Mouse (Mus musculus) lung, embryonic 16.5 days (tissue): ENCODE measurements around the gene Gramd1a. TPM values are rescaled to one million over a fixed set of nuclear protein-coding genes. Genes with fewer than 3 reads are reported as not detected.
A peak's percentile ranks its signal among the peaks of the same experiment; 100 is the strongest.

Experiments used
- ATAC-seq: fragments of 200-750 bp; cut with Nextera tagmentation; 2 replicates; pipeline ENCODE4 v1.8.0; 2017; ENCODE audit warnings: low read depth, mild to moderate bottlenecking, moderate library complexity
- H3K27ac ChIP-seq: fragments of 300-500 bp; sonication (generic); 2 replicates; pipeline ENCODE4 v1.5.1; 2014; ENCODE audit warnings: mild to moderate bottlenecking, control low read depth, low read length
- H3K27me3 ChIP-seq: fragments of 300-500 bp; sonication (generic); 2 replicates; pipeline ENCODE4 v1.6.1; 2014; ENCODE audit warnings: low read depth, low read length, mixed read lengths; ENCODE audit not compliant: control insufficient read depth, insufficient read depth
- H3K36me3 ChIP-seq: fragments of 300-500 bp; sonication (generic); 2 replicates; pipeline ENCODE4 v1.6.1; 2014; ENCODE audit warnings: low read length; ENCODE audit not compliant: control insufficient read depth, insufficient read depth
- H3K4me1 ChIP-seq: fragments of 300-500 bp; sonication (generic); replicated peaks from 2 replicates; pipeline ENCODE4 v1.6.1; 2014; ENCODE audit warnings: low read length, mixed read lengths; ENCODE audit not compliant: control insufficient read depth, insufficient read depth
- H3K4me2 ChIP-seq: fragments of 300-500 bp; sonication (generic); 2 replicates; pipeline ENCODE4 v1.6.1; 2014; ENCODE audit warnings: low read depth, low read length, control low read depth
- H3K4me3 ChIP-seq: fragments of 300-500 bp; sonication (generic); 2 replicates; pipeline ENCODE4 v1.5.1; 2014; ENCODE audit warnings: mild to moderate bottlenecking, low read length, control low read depth
- H3K9ac ChIP-seq: fragments of 300-500 bp; sonication (generic); 2 replicates; pipeline ENCODE4 v1.6.1; 2014; ENCODE audit warnings: low read length, control low read depth
- H3K9me3 ChIP-seq: fragments of 300-500 bp; sonication (generic); 2 replicates; pipeline ENCODE4 v1.6.1; 2016; ENCODE audit warnings: low read length; ENCODE audit not compliant: control insufficient read depth
- WGBS: fragments of 180-500 bp; shearing (Covaris S2); extraction: QIAGEN DNeasy Blood & Tissue Kit; methylation state at CpG from one replicate; pipeline ENCODE4 v1.1.7; 2014; 5-methylcytosine and 5-hydroxymethylcytosine counted together
- polyA plus RNA-seq: library from polyadenylated mRNA; unstranded; fragments of >200 nt; fragmentation: Nextera tagmentation; extraction: Ambion mirVana; gene quantifications from 2 replicates; pipeline ENCODE4 v1.2.1, GENCODE M21; 2015

The Gramd1a gene
- polyA plus RNA-seq, 1 experiment from 2014 or later, result 68.1 TPM

- Histone ChIP-seq H3K4me1 (no peaks in the 10 kb centered on the region), H3K4me3 (no peak overlapping the region), H3K4me2 (no peak overlapping the region), H3K27ac (0 out of 2 replicates have a peak overlapping the region, but pooled peaks have one; percentile 2), H3K9ac (no peak overlapping the region), H3K9me3 (no peaks in the 10 kb centered on the region), H3K36me3 (no peaks in the 10 kb centered on the region), H3K27me3 (no peaks in the 10 kb centered on the region)
- 26% methylated on average over 8 of the region's 8 CpGs for WGBS
- peak; percentile 74; the same call in 1 of the 2 replicates for ATAC-seq
These were observed 12.7 kb upstream of the Gramd1a start for GRCm38 (mm10) chr7:31168412-31168811.

GRCm38 (mm10) chr7:31164748-31165147 is 9.1 kb upstream of the Gramd1a start:
- H3K9me3 ChIP-seq, result no peaks in the 10 kb centered on the region
- no peak overlapping the region for H3K27ac ChIP-seq
- ATAC-seq, result no peak
- no peak overlapping the region for H3K4me2 ChIP-seq
- H3K36me3 ChIP-seq, result no peaks in the 10 kb centered on the region
- 0 out of 2 replicates have a peak, but pooled peaks cover 2% of the 10 kb centered on the region for H3K4me1 ChIP-seq
- H3K4me3 ChIP-seq, result no peak overlapping the region
- WGBS, result 55% methylated on average over 1 of the region's 1 CpGs
- no peak overlapping the region for H3K9ac ChIP-seq
- H3K27me3 ChIP-seq, result no peaks in the 10 kb centered on the region

- WGBS, result 64% methylated on average over 3 of the region's 3 CpGs
- H3K27me3 ChIP-seq, result no peaks in the 10 kb centered on the region
- H3K27ac ChIP-seq, result no peak overlapping the region
- H3K9ac ChIP-seq, result no peak overlapping the region
- ATAC-seq, result no peak
- 0 out of 2 replicates have a peak, but pooled peaks cover 2% of the 10 kb centered on the region for H3K4me1 ChIP-seq
- H3K9me3 ChIP-seq, result no peaks in the 10 kb centered on the region
- no peaks in the 10 kb centered on the region for H3K36me3 ChIP-seq
- no peak overlapping the region for H3K4me2 ChIP-seq
- H3K4me3 ChIP-seq, result no peak overlapping the region
These were observed 8.2 kb upstream of the Gramd1a start for GRCm38 (mm10) chr7:31163666-31164577.

- Histone ChIP-seq H3K4me2 (no peak overlapping the region), H3K36me3 (no peaks in the 10 kb centered on the region), H3K9me3 (no peaks in the 10 kb centered on the region), H3K9ac (no peak overlapping the region), H3K27ac (no peak overlapping the region), H3K4me1 (0 out of 2 replicates have a peak, but pooled peaks cover 2% of the 10 kb centered on the region), H3K4me3 (no peak overlapping the region), H3K27me3 (no peaks in the 10 kb centered on the region)
- ATAC-seq, result no peak
- 48% methylated on average over 11 of the region's 11 CpGs for WGBS
These were observed 6.6 kb upstream of the Gramd1a start for GRCm38 (mm10) chr7:31162324-31162723.

- Histone ChIP-seq H3K27ac (no peak overlapping the region), H3K4me3 (no peak overlapping the region), H3K4me2 (no peak overlapping the region), H3K4me1 (0 out of 2 replicates have a peak, but pooled peaks cover 2% of the 10 kb centered on the region), H3K36me3 (no peaks in the 10 kb centered on the region), H3K9me3 (no peaks in the 10 kb centered on the region), H3K27me3 (no peaks in the 10 kb centered on the region), H3K9ac (no peak overlapping the region)
- no peak for ATAC-seq
- WGBS, result 58% methylated on average over 3 of the region's 3 CpGs
These were observed 6.1 kb upstream of the Gramd1a start for GRCm38 (mm10) chr7:31161831-31162230.

GRCm38 (mm10) chr7:31161246-31161645 is 5.5 kb upstream of the Gramd1a start:
- no peak for ATAC-seq
- WGBS, result 72% methylated on average over 3 of the region's 3 CpGs
- no peak overlapping the region for H3K4me3 ChIP-seq
- no peaks in the 10 kb centered on the region for H3K27me3 ChIP-seq
- H3K9me3 ChIP-seq, result no peaks in the 10 kb centered on the region
- H3K4me1 ChIP-seq, result peaks cover 3% of the 10 kb centered on the region; the same call in 1 of the 2 replicates
- no peaks in the 10 kb centered on the region for H3K36me3 ChIP-seq
- no peak overlapping the region for H3K4me2 ChIP-seq
- no peak overlapping the region for H3K27ac ChIP-seq
- no peak overlapping the region for H3K9ac ChIP-seq

GRCm38 (mm10) chr7:31160763-31161162 is 5.1 kb upstream of the Gramd1a start:
- H3K9ac ChIP-seq, result no peak overlapping the region
- H3K36me3 ChIP-seq, result no peaks in the 10 kb centered on the region
- H3K27ac ChIP-seq, result no peak overlapping the region
- H3K27me3 ChIP-seq, result no peaks in the 10 kb centered on the region
- H3K9me3 ChIP-seq, result no peaks in the 10 kb centered on the region
- H3K4me1 ChIP-seq, result peaks cover 7% of the 10 kb centered on the region
- no peak for ATAC-seq
- 34% methylated on average over 5 of the region's 5 CpGs for WGBS
- H3K4me3 ChIP-seq, result no peak overlapping the region
- no peak overlapping the region for H3K4me2 ChIP-seq

GRCm38 (mm10) chr7:31156034-31156928 is 585 bp upstream of the Gramd1a start:
- peak overlapping the region; percentile 13; the same call in 1 of the 2 replicates for H3K4me2 ChIP-seq
- H3K9me3 ChIP-seq, result no peaks in the 10 kb centered on the region
- WGBS, result 21% methylated on average over 15 of the region's 19 CpGs
- ATAC-seq, result no peak
- peaks cover 19% of the 10 kb centered on the region for H3K4me1 ChIP-seq
- no peak overlapping the region for H3K4me3 ChIP-seq
- no peaks in the 10 kb centered on the region for H3K36me3 ChIP-seq
- peak overlapping the region; percentile 13; the same call in 1 of the 2 replicates for H3K9ac ChIP-seq
- H3K27me3 ChIP-seq, result no peaks in the 10 kb centered on the region
- H3K27ac ChIP-seq, result peak overlapping the region; percentile 34; the same call in 1 of the 2 replicates
